Mouse (Mus musculus): ENCODE measurements around the gene Gm28490.
"Not testable (repeated sequence)": the region's sequence is repeated elsewhere in the genome, so short reads cannot be mapped to it uniquely, and the experiment has no call there.

Gm28490 gene

DNA sequence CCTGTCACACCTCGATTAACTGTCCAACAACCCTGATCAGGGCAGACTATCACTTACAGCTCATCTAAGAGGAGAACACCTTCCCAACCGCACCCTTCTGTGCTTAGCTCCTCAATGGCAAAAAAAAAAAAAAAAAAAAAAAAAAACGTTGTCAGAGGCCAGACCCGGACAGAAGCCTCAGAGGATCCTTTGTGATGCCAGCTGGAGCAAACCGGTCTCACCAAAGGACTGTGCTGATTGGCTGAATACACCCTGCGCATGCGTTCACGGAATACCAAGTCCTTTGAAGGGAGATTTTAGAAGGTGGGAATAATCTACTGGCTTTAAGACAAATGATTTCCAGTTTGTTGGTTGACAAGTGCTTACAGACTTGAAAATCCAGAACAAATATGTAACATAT, at the start of gene Gm28490:
Gm28490 (minus strand) TSS at position 101 of the 400 bp plus-strand sequence.
- DNase-seq (ENCODE audit: low spot score): not testable (repeated sequence)

Measured in layer of hippocampus, adult 11-12 months (tissue).